Mouse (Mus musculus): ENCODE results near the gene Tmpo.
"Not testable (repeated sequence)": the region's sequence is repeated elsewhere in the genome, so short reads cannot be mapped to it uniquely, and the experiment has no call there.

Gene Tmpo

DNA sequence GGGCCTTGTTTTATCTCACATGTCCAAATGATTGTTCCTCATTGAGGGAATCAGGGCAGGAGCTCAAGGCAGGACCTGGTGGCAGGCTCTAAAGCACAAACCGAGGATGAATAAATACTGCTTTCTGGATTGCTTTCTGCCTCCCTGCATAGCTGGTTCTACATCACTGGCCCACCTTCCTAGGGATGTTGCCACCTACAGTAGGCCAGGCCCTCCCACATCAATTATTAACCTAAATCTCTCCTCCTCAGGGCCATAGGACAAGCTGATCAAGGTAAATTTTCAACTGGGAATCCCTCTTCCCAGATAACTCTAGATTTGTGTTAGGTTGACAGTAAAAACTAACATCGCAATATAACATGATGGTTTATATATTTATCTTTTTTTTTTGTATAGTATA is 4.6 kb upstream of the Tmpo start:
- DNase-seq (ENCODE audit: low read depth): no peak

DNA sequence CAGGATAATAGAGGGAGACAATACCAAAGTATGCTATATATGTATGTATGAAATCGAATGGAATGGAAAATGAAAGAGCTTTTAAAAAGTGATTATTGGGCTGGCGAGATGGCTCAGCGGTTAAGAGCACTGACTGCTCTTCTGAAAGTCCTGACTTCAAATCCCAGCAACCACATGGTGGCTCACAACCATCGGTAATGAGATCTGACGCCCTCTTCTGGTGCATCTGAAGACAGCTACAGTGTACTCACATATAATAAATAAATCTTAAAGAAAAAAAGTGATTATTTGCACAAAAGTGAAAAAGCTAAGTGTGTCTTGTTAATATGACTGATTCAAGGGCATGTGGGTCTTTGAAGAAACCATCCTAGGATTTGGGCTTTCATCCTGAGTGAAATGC is 3.8 kb upstream of the Tmpo start:
- DNase-seq (ENCODE audit: low read depth): not testable (repeated sequence)

DNA sequence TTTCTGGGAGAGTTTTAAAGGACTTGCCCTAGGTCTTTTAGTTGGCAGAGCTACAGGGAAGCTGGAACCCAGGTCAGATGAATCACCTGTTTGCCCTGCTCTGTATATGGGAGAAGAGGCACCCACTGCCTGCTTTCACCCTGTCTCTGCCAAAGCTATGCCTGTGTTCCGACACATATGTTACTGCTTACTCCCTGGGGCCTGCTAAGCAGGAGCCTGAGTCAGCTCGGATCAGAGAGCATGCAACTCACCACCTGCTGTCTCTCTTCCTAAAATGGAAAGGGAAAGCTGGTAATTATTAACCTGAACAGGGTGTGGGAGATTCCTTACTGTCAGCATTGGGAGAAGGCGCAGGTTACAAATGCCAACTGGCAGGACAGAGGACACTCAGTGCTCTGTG is 2.2 kb upstream of the Tmpo start:
- DNase-seq (ENCODE audit: low read depth): no peak

DNA sequence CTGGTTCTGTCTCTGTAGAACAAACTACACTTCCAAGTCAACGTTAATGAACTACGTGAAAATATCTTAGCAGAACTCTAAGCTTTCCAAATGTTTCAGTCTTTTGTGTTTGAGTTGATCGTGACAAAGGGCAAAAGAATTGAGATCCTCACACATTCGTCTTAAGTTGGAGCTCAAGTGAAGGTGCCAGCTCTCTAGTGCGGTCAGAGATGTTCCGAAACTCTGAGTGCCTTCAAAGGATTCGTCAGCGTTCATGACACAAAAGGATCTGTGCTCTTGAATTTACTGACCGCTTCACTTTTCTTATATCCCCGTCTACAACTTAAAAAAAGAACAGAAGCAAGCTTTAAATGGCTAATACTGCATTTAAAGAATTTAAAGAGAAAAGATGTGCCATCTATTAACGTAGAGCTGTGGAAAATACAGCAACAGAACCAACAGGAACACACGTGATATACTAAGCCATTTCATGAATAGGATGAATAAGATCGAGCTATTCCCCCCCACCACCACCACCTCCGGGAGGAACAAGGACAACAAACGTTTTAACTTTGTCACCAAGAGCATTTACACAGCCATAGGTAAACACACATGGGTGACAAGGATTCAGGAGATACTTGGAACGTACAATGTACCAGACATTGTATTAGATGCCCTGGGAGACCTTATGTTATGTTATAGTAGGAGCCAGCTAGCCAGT is 1.3 kb upstream of the Tmpo start:
- DNase-seq (ENCODE audit: low read depth): no peak

DNA sequence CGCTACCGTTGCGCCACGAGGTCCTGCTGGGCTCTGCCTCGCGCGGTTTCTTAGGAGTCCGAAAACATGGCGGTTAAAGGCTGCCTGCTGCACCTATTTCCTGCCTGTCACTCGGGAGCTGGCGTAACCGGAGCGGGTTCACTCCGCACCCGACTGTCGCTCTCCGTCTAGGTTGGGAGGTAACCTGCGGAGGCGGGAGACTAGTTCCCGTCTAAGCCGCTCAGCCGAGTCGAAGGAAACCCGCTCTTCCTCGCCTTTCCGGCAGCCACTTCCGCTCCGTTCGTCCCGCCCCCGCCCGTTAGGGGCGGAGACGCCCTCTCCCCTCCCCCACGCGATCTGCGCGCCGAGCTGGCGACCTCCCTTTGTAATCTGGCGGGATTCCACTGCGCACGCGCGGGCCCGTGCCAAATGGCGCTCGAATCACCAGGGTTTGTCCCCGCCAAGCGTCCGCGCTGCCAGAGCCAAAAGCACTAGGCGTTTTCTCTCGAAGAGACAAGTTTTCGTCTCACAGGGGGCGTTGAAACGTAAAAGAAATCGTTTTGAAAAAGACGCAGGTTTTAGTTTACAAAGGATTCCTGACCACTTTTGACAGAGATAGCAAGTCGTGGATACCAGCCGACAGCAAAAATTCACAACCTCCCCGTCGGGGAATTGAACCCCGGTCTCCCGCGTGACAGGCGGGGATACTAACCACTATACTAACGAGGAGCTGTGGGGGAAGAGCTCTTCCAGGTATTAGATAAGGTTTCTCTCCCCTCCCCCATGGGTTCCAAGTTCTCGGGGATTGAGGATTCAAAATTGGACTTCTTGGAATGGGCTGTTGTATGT is 560 bp upstream of the Tmpo start:
- peak; percentile 99 for DNase-seq (ENCODE audit: low read depth)

DNA sequence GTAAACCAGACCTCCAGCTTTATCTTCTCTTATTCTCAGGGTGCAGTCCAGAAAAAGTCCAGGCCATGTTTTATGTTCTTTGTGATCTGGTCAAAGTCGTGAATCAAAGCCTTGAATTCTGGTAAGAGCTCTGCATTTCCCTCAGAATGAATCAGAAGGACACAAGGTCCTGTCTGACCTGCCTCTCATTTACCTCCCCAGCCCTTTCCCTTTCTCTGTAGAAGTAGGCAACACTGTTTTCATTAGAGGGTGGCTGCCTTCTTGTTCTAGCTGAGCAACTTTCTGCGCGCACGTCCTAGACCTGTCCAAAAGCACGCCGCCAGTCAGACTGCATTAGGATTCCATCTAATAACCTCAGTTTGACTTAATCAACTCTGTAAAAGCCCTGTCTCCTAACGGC is 814 bp downstream of the Tmpo start:
- DNase-seq (ENCODE audit: low read depth): no peak

DNA sequence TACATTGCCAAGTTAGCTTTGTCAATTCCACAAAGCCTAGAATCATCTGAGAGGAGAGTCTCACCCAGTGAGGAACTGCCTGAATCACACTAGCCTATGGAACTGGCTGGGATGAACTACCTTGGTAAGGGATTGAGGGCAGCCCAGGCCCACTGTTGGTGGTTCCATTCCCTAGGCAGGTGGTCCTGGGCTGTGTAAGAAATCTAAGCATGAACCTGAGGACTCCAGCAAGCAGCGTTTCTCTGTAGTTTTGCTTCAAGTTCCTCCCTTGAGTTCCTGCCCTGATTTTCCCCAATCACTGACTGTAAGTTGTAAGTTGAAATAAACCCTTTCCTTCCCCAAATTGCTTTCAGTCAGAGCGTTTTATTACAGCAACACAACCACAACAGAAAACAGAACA is 1.3 kb downstream of the Tmpo start:
- no peak for DNase-seq (ENCODE audit: low read depth)

DNA sequence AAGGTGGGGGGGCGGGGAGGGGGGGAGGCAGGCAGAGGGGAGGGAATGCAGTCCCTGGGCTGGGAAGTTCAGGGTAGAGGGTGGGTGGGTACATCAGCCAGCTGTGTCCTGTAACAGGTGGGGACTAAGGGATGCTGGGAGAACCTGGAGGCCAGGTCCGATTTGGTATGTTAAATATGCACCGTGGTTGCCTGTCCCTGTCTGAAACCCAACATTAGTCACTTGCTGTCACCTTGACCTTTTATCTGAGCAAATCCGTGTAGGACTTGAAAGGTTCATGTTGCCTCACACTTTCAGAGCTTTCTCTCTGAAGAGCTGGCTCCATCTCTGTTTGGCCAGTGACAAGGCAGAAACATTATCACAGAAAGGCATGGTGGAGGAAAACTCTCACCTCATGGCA is 3.9 kb downstream of the Tmpo start:
- DNase-seq (ENCODE audit: low read depth): peak; percentile 41

DNA sequence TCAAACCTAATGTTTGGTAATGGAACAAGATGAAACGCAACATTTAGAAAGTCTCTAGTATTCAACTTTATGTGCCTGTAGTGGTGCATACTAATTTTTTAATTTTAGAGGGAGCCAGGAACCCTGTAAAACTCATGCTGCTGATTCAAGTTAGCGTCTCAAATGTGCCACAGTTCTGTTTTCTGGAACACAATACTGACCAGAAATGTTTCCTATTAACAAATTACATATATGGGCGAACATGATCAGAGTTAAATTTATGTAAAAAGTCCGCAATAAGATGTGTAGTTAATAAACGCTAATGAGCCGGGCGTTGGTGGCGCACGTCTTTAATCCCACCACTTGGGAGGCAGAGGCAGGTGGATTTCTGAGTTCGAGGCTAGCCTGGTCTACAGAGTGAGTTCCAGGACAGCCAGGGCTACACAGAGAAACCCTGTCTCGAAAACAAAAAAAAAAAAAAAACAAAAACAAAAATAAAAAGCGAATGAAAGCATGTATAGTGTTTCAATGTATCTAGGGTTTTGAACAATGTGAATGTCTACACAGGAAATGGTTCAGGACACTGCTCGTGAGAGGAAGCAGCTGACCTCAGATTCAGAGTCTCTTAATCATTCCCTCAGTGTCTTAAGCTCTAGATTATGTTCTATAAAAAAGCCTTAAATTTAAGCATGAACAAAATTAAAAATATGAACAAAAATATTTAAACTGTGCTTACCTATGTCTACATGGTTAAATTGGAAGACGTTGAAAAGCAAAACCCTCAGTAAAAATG is 8.6 kb downstream of the Tmpo start:
- DNase-seq (ENCODE audit: low read depth): no peak

DNA sequence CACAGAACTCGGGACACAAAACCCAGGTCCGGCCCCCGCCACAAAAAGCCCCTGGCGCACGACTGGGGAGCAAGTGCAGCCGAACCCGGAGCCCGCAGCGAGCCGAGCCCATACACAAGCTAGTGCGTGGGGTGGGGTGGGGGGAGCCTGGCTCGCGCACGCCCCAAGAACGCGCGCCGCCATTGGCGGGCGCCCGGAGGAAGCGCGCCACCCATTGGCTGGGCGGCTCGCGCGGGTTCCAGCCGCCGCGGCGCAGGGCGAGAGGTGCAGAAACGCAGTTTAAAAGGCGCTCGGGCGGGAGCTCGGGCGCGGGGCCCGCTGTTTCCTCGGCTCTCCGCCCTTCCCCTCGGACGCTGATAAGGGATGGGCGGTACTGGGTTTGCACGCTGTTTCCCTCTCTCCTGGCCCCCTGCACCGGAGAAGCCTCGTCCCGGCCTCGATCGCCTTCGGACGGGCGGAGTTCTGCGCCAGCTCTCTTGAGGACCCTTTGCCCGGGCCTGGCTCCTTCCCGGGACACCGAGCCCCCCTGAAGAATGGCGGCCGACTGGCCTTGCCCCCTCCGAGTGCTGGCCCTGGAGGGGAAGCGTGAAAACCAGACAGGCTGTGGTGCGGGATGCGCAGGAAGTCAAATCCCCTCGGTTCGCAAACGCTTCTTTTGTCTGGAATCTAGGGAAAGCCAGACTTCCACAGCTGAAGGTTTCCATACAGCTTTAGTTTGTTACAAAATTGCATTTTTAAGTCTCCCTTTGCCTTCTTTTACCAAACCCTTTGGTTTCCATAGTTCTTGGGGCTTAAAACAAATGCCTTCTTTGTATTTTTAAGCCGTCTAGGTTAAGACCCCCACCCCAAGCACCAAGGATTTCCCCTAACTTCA is 9.4 kb downstream of the Tmpo start:
- DNase-seq (ENCODE audit: low read depth): peak; percentile 95

DNA sequence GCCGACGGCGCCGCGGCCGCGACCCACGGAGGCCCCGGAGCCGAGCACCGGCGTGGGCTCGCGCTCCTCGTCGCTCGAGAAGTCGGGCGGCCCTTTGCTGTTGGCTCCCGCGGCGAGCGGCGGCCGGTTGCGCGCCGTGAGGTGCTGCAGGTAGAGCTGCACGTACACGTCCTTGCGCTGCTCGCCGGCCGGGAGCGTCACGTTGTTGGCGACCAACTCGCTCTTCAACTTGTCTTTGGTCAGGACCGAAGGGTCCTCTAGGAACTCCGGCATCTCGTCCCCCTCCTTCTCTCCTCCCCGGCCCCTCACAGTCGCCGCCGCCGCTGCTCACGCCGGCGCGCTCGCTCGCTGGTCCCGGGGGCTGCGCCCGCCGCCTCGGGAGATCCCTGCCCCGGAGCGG is 10.1 kb downstream of the Tmpo start:
- peak; percentile 80 for DNase-seq (ENCODE audit: low read depth)

DNA sequence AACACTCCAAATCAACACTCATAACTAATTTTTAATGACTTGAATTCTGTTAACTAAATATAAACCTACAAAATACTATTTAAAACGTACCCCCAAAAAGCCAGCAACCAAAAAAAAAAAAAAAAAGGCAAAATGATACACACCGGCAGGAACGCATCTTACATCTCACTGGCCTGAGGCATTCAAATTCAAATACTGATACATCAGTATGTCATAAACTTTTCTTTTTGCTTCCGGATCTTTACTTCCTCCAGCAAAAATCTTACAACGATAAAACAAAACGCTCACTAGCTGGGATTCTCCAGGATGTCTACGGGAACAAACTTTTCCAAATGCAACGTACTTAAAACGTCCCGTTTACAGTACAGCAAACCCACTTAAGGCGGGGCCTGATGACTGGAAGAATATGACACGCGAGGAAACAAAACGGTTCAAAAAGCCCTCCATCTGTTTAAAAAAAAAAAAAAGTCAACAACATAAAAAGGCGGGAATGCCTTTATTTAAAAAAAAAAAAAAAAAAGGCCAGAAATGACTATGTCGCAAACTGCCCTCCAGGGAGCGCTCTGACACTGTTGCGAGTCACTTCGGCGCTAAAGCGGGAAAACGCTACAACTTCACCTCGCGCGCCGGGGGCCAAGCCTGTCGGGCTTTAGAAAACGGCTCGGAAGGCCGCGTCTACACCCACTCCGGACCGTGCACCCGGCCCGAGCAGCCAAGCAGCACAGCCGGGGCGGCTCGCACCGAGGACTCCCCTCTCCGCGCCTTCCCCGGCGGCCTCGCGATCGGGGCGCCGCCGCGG is 10.8 kb downstream of the Tmpo start:
- DNase-seq (ENCODE audit: low read depth): peak; percentile 94

DNA sequence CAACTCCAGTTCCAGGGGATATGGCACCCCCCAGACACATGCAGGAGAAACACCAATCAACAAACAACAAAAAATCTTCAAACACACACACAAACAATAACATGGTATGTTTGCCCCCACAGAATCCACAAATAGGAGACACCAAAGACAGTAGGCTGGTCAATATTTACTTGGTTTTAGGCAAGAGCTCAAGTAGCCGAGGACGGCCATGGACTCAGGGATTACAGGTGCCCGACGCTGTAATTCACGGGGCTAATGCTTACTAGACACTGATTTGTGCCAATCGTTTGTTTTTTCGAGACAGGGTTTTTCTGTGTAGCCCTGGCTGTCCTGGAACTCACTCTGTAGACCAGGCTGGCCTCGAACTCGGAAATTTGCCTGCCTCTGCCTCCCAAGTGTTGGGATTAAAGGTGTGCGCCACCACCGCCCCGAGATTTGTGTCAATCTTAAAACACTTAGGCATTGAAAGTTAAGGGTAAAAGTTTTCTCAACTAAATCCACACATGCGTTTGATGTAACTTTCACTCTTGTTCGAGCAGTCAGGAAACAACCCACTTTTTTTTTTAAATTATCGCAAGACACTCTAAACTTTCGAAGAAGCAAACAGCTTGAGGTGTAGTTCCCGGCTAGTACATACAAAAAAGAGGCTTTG is 11.6 kb downstream of the Tmpo start:
- peak; percentile 44 for DNase-seq (ENCODE audit: low read depth)

DNA sequence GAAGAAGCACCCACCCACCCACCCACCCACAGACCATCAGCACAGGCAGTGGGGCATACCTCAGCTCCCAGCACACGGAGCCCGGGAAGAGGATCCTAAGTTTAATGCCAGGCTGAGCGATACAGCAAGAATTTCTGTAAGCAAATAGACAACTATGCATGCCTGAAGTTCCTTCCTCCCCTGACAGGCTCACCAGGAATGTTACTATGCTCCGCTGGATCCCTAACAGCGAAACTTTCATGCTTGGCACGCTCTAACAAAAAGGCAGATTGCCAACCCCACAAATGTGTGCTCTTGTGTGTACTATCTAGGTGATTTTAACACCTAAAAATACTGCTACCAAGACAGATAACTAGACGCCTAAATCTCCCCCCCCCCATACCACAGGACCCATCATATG is 13.8 kb downstream of the Tmpo start:
- no peak for DNase-seq (ENCODE audit: low read depth)

DNA sequence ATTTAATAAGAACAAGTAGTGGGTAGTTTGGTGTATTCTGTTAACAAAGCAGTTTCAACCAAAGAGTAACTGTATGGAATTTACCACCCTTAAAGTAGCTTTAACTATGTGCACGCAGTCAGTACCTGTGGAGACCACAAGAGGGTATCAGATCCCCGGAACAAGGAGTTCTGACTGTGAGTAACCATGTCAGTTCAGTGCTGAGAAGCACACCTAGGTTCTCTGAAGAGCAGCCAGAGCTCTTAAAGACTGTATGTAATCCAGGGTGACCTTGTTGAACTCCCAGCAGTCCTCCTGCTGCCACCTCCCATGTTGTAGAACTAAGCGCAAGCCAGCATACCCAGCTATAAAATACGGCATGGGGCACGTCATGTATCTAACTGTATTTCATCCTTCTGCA is 14.2 kb downstream of the Tmpo start:
- DNase-seq (ENCODE audit: low read depth): peak; percentile 86

DNA sequence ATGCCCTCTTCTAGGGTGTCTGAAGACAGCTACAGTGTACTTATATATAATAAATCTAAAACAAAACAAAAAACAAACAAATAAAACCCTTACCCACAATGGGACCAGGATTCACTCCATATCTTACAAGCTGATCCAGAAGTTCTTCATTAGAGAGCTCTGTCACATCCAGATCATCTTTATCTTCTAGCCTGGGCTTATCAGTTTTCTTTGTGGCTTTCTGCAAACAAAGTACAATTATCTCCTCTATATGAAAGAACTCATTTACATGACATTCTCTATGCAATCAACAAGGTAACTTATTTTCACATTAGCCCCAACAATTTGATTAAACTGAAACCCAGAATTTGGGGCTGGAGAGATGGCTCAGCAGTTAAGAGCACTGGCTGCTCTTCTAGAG is 15.3 kb downstream of the Tmpo start:
- DNase-seq (ENCODE audit: low read depth): no peak

DNA sequence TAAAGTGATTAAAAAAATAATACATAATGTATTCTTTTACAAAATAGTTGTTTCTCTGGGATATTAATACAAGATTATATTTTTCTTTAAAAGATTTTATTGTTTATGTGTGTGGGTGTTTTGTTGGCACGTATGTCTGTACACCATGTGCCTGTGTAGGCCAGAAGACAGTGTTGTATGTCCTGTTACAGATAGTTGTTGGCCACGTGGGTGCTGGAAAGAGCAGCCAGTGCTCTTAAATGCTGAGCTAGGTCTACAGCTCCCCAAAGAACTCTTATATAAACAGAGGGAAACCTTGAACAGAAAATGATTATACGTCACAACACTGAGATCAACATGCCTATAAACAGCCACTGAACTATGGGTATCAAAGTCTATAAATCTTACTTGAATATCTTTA is 16.6 kb downstream of the Tmpo start:
- no peak for DNase-seq (ENCODE audit: low read depth)

DNA sequence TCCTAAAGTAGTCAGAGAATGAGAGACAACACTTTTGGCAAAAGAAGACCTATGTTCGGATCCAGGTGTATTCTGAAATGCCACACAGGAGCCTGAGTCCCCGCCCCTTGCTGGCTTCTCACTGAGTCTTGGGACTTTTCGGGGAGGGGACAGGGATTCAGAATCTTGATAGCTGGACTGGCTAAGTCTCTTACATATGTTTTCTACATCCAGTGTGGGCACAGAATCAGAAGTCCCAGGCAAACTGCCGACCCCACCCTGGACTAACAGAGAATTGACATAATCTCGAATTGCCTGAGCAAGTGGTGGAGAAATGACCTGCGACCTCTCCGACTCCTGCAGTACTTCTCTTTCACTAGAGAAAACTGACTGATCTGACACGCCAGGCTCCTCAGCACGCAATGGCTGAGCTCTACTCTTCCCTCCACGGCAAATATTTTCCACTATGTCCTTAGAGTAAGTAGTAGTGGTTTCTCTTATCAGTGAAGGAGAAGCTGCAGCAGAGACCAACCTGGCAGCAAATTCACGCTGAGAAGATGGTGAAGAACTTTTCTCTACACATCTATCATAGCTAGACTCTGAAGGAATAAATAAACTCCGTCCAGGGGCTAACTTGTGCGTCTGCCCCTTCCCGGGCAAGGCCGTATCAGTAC is 18.5 kb downstream of the Tmpo start:
- no peak for DNase-seq (ENCODE audit: low read depth)

DNA sequence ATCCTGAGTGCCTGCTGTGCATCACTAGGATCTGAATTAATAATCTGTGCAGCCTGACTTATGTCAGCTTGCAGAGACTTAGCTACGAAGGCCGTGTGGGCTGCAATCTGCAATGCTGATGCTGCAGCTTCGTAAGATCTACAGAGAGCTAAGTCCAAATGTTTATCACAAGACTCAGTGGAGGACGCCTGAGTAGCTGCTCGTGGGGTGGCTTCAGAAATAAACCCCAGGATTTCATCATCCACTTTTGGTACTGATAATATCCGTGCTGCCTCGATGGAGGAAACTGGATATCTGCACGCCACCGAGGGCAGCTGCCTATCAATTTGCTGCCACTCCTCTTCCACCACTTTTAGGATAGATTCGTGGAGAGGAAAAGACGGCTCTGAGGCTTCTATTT is 19.0 kb downstream of the Tmpo start:
- DNase-seq (ENCODE audit: low read depth): no peak

DNA sequence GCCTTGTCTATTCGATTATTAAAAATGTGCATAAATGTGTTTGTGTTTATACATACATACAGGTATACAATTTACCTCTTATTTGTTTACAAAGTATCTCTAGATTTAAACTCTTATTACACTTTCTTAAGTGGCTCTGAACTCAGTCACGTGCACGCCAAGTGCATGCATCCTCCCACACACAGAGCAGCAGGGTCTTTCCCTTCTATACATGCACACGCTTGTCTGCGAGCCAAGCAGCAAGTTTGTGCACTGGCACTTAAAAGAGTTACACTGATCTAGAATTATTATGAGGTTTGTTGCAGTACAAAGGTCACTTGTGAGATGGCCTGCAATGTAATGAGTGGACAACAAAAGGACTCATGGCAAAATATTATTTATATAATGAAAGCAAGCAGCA is 20.1 kb downstream of the Tmpo start:
- no peak for DNase-seq (ENCODE audit: low read depth)
